25 mouse cellular contexts compared by ENCODE assay signal in genomic region chr19:59516957-59517356, GRCm38 (mm10). TPM values are rescaled to one million over a fixed set of nuclear protein-coding genes. Genes with fewer than 3 reads are reported as not detected.
"Had no signal": no experiment of that assay in that cellular context is flagged by ENCODE, and none has a peak within 500 bp of the region (broad histone marks: within the 10 kb centered on the region; RNA-seq: fewer than 3 reads in every experiment).

No protein-coding gene starts in this region.

- ATAC-seq: liver, postnatal 0 days; lung, postnatal 0 days; midbrain, embryonic 16.5 days had no signal

- H3K9me3 ChIP-seq: liver, embryonic 13.5 days; liver, embryonic 15.5 days; lung, embryonic 15.5 days; megakaryocyte, embryonic 14.5 days had no signal

- H3K4me2 ChIP-seq: liver, embryonic 13.5 days; liver, embryonic 15.5 days; lung, embryonic 15.5 days; midbrain, embryonic 11.5 days had no signal

- H3K9ac ChIP-seq: liver, embryonic 13.5 days; liver, embryonic 15.5 days; liver, postnatal 0 days; lung, embryonic 15.5 days had no signal

- H3K27me3 ChIP-seq: liver, embryonic 13.5 days; liver, embryonic 15.5 days; lung, embryonic 15.5 days; megakaryocyte, embryonic 14.5 days had no signal

- H3K36me3 ChIP-seq: liver, embryonic 13.5 days; liver, embryonic 15.5 days; lung, embryonic 15.5 days had no signal

- DNase-seq: liver, embryonic 13.5 days; liver, postnatal 0 days; lung, adult 2 months; lung, postnatal 14 days; lung, postnatal 36 days; midbrain, embryonic 14.5 days; retina, postnatal 1 day; right cerebral cortex, adult 18-20 months; right cerebral cortex, postnatal 25 days; right cerebral cortex, postnatal 4 days; spleen, adult 18-20 months; thymus, adult 18-20 months; thymus, postnatal 14 days; thymus, postnatal 36 days had no signal

- H3K4me1 ChIP-seq: liver, embryonic 13.5 days; liver, embryonic 15.5 days; lung, embryonic 15.5 days; megakaryocyte, embryonic 14.5 days had no signal

- H3K27ac ChIP-seq: liver, embryonic 13.5 days; liver, embryonic 15.5 days; lung, embryonic 15.5 days; macrophage had no signal

- H3K4me3 ChIP-seq: liver, embryonic 13.5 days; liver, embryonic 15.5 days; lung, embryonic 15.5 days; megakaryocyte, embryonic 14.5 days had no signal

RNA-seq across cellular contexts. Expression of gene Emx2, which starts 58.8 kb away (rescaled TPM):
- total RNA-seq: megakaryocyte progenitor cell, adult 5-6 weeks; monocyte, adult 5-6 weeks had no signal
- polyA plus RNA-seq: liver, embryonic 13.5 days; liver, postnatal 0 days; lung, adult 2 months; lung, postnatal 0 days; macrophage; neural tube, embryonic 14.5 days; small intestine, adult 2 months had no signal
